Mouse (Mus musculus): ENCODE results near the gene Hfe2.

DNA sequence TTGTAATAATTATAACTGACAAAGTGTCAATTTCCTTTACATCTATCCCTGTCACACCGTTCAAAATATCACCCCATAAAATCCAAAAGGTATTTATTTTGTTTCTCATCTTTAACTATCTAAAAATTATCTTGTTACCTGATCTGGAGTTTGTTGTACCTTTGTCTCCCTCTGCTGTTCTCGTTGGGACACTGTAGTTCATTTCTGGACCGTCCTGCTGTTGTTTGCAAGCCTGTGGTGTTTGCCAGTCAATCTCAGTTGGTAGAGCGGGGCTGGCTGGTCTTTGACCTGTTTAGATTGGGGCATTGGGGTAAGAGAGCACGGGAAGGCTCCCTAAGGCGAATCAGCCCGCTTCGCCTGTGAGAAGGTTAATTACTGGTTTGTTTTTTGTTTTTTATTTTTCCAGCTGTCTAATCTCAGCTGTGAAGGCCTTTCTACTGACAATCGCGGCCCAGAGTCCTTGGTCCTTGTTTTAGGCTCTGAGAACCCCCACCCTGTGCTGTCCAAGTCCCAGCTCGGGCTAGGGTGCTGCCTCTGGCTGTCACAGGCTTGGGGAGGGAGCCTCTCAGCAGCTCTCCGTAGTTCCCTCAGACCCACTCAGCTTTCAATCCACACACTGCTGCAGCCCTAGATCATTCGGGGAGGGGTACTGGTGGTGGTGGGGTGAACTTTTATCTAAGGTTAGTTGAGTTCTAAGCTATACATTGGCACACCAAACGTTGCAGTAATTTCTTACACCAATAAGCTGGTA lies 16.5 kb downstream of the Hfe2 start:
- TF ChIP-seq CTCF (IDR thresholded peaks at IDR 0.05; ENCODE audit: borderline replicate concordance, insufficient read depth, low read length): no peak
- TF ChIP-seq POLR2A (IDR thresholded peaks at IDR 0.05; ENCODE audit: low read depth, low read length): no peak

All from embryonic fibroblast, embryonic 13.5 days (primary cell).